Mouse (Mus musculus) B cell, adult 67 days (primary cell): ENCODE measurements around the gene Rhox2a. TPM values are rescaled to one million over a fixed set of nuclear protein-coding genes. Genes with fewer than 3 reads are reported as not detected.

Source experiments
- total RNA-seq, 2 experiments: library from RNA; stranded (reverse); gene quantifications; 4 replicates each; pipeline ENCODE4 v1.2.4; 2023

Rhox2a gene
- not detected for total RNA-seq

DNA sequence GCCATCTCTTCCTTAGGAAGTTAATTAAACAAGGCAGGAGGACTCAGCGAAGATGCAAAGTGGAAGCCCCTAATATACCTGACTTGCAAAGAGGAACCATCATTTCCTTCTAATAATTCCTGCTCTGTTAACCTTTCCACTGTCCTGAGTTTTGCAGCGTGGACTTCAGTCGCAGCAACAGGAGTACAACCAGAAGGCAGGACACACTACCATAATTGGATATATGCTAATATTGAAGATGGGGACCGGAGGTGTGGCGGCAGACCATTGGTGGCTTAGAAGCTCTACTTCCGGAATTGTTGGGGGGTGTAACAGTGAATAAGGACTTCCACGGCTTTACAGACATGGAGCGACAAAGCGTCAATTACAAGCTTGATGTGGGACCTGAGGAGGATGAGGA, at the start of gene Rhox2a:
Gene Rhox2a, plus strand, starts transcription at position 301 of the 400 bp plus-strand sequence.

DNA sequence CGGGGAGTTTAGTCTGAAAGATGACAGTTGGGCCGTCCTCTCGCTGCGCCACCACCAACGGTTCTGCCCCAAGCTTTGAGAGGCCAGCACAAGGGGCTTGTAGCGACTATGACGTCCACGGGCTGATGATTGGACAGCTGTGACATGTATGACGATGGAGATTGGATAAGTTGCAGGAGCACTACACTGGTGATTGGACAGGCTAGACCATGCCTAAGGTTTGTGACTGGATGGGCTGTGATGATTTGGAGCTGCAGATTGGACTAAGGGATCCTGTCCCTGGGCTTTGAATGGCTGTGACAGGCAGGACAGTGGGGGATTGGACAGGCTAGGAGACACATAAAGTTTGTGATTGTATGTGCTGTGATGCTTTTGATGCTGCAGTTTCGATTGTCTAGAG, 33.8 kb upstream of the Rhox2a start, which contains the start of gene Gm9:
Gene Gm9, minus strand, starts transcription at position 101 of the 400 bp plus-strand sequence.

DNA sequence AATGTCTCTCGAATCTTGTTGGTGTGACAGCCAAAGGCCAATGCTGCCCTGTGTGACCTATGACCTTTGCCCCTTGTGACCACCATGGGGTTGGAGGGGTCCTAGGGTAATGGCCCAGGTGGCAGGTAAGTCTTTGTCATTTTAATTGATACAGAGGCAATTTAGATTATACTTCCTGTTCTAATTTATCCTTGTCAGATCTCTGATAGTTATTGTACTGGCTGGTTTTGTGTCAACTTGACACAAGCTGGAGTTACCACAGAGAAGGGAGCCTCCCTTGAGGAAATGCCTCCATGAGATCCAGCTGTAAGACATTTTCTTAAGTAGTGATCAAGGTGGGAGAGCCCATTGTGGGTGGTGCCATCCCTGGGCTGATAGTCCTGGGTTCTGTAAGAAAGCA, 22.6 kb upstream of the Rhox2a start, which contains the start of gene Rhox1:
Gene Rhox1, minus strand, starts transcription at position 101 of the 400 bp plus-strand sequence.

DNA sequence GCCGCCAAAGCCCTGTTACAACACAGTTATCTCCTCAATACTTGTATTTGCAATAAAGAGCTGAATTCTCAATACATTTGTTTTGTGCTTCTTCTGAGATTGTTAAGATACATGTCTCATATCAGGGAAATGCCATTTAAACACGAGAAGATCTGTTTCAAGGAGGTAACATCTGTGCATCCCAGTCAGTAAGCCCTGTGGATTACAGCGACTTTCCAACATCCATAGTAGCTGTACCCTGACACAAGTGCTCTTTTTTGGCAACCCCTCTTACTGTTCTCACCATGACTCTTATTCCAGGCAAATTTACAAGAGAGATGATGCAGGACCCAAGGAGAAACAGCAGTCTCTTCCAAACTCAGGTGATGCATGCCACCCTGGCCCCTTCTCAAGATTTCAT, 4.8 kb downstream of the Rhox2a start, which contains the start of gene Rhox3a:
Gene Rhox3a, plus strand, starts transcription at position 301 of the 400 bp plus-strand sequence.

DNA sequence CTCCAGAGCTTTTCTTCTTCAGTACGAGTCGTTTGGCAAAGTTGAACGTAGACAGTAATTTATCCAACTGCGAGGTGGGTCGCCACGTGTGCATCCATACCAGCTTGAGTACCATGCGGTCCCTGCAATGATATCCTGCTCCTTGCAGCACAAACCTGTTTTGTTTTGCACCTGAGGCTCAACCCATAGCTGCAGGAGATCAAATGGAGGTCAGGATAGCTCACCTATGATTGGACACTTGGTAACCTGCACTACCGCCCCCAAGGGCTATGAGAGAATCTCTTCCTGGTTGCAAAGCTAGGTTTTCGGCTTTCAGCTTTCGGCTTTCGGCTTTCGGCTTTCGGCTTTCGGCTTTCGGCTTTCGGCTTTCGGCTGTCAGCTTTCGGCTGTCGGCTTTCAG, 20.3 kb downstream of the Rhox2a start, which contains the start of gene Rhox4a:
Gene Rhox4a, plus strand, starts transcription at position 301 of the 400 bp plus-strand sequence.

Other genes starting within 250 kb of the Rhox2a start
- gene Sowahd, start 196.1 kb upstream of the Rhox2a start, total RNA-seq: not detected
- 1,000 to 10,000 TPM; 1,325 to 1,365 TPM for gene Rpl39, start 159.6 kb upstream of the Rhox2a start, total RNA-seq
- 10 to 100 TPM; 54.1 to 55.9 TPM for gene Upf3b, start 134.7 kb upstream of the Rhox2a start, total RNA-seq
- gene Nkap, start 118.2 kb upstream of the Rhox2a start, total RNA-seq: 10 to 100 TPM; 18.8 to 20.2 TPM
- not detected for gene Akap14, start 76.1 kb upstream of the Rhox2a start, total RNA-seq
- 10 to 100 TPM; 83.4 to 91.6 TPM for gene Ndufa1, start 53.8 kb upstream of the Rhox2a start, total RNA-seq
- gene Rnf113a1, start 53.7 kb upstream of the Rhox2a start, total RNA-seq: 1 to 10 TPM; 1.5 to 2.2 TPM
- gene Gm9, start 33.9 kb upstream of the Rhox2a start, total RNA-seq: not detected
- not detected for gene Rhox1, start 22.7 kb upstream of the Rhox2a start, total RNA-seq
- not detected for gene Rhox3a, start 4.9 kb downstream of the Rhox2a start, total RNA-seq
- not detected for gene Rhox4a, start 20.4 kb downstream of the Rhox2a start, total RNA-seq
- not detected for gene Rhox3a2, start 135.1 kb downstream of the Rhox2a start, total RNA-seq
- not detected for gene Rhox4a2, start 145.9 kb downstream of the Rhox2a start, total RNA-seq
- gene Rhox2b, start 167.1 kb downstream of the Rhox2a start, total RNA-seq: not detected
- gene Rhox4b, start 187.5 kb downstream of the Rhox2a start, total RNA-seq: not detected
- not detected for gene Rhox2c, start 208.7 kb downstream of the Rhox2a start, total RNA-seq
- not detected for gene Rhox3c, start 213.6 kb downstream of the Rhox2a start, total RNA-seq
- not detected for gene Rhox4c, start 235.4 kb downstream of the Rhox2a start, total RNA-seq
- gene Rhox2d, start 248.5 kb downstream of the Rhox2a start, total RNA-seq: not detected